Mouse (Mus musculus): ENCODE measurements around the gene Slfn14.
A peak's percentile ranks its signal among the peaks of the same experiment; 100 is the strongest.

Gene Slfn14

DNA sequence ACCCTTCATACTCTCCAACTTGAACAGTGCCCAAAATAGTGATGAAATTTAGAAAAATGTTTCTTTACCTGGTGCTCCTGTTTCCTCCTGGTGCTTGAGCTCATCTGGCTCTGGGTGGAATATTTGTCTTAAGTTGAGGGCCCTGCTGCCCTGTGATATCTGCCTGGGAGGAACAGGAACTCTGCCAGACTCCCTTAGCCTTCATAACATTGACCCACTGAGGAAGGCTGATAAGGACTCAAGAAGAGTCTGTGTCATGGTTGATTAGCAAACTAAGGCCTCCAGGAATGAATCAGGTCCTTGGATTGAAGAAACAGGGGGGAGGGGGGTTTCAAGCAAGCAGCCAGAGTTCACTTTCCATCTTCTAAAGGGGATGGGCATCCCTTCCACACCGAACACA lies at the start of gene Slfn14:
Gene Slfn14, minus strand, starts transcription at position 161 of the 400 bp plus-strand sequence.
- DNase-seq (ENCODE audit: low read depth): peak; percentile 79

DNA sequence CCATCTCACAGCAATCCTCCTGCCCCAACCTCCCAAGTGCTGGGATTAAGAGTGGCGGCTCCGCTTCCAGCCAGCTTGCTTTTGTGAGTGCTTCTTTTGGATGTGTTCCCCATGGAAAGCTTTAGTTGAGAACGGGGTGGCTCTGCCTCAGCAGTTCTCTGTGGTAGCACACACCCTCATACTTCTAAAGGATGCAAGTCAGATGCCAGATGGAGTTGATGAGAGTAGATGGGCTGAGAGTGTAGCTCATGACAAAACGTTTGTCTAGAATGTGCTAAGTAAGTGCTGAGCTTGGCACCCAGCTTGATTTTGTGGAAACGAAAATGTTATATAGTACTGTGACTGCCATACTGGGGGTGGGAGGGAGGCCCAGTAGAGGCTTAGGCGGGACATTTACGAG lies 49.3 kb upstream of the Slfn14 start:
- no peak for DNase-seq (ENCODE audit: low read depth)

DNA sequence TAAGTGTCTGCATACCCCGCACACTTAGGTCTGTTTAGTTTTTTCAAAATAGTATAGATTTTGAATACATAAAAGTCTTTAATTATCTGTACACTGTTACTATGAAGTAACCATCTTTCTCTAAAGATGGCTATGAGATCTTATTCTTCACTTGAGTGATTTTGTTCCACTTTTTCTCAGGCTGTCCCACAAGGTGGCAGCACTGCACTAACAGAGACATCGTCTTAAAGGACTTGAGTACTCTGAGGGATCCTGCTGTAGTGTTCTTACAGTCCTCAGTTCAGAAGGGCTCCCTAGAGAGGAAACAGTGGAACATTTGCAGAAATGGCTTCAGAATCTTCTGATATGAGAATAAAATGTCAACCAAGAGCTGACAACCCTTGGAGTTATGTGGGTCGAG lies 40.9 kb upstream of the Slfn14 start:
- peak; percentile 83 for DNase-seq (ENCODE audit: low read depth)

DNA sequence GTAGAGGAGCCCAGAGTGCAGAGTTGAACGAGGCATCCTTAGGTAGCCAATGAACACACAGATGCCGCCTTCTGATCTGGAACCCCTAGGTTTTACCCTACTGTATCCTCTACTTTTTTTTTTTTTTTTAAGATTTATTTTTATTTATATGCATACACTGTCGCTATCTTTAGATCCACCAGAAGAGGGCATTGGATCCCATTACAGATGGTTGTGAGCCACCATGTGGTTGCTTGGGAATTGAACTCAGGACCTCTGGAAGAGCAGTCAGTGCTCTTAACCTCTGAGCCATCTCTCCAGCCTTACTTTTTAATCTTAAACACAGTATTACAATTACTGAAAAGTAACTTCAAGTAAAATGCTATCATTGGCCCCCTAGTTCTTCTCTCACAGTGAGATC lies 40.2 kb upstream of the Slfn14 start:
- peak; percentile 31 for DNase-seq (ENCODE audit: low read depth)

GRCm38 (mm10) chr11:83319048-83319447 lies 32.5 kb upstream of the Slfn14 start:
- no peak for DNase-seq (ENCODE audit: low read depth)

DNA sequence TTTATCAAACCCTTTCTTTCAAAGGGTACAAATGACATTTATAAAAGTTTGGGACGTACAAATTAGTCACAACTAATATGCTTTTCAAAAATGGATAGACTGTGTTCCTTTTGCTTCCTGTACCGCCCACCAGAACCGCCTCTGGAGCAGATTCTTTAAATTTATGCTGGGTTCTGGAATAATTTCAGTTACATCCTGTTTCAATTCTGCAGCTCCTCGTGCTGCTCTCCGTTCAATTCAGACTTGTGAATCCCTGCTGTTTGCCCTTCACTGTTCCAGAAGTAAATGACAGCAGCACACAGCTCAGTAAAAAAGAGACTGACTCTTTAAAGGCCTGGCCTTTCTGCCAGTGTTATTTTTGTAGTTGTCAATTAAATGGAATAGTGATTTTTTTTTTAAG lies 25.9 kb upstream of the Slfn14 start:
- no peak for DNase-seq (ENCODE audit: low read depth)

- DNase-seq (ENCODE audit: low read depth): no peak
Observed at GRCm38 (mm10) chr11:83306700-83307253, 20.3 kb upstream of the Slfn14 start.

DNA sequence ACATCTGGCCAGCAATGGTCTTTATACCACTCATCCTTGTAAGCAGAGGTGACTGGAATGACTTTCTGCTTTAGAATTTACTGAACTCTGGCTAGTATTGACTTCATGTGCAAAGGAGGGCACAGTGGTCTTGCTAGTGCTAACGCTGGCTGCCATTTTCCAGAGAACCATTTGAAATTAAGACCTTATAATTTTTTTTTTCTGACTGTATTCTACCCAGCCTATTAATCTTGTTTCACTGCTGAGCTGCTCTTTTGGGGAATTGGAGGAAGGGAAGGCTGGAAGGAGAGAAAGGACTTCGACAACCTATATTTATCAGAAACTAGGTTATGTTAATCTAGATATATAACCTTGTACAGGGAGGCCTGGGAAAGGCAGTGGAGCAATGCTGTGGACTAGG lies 18.0 kb upstream of the Slfn14 start:
- no peak for DNase-seq (ENCODE audit: low read depth)

DNA sequence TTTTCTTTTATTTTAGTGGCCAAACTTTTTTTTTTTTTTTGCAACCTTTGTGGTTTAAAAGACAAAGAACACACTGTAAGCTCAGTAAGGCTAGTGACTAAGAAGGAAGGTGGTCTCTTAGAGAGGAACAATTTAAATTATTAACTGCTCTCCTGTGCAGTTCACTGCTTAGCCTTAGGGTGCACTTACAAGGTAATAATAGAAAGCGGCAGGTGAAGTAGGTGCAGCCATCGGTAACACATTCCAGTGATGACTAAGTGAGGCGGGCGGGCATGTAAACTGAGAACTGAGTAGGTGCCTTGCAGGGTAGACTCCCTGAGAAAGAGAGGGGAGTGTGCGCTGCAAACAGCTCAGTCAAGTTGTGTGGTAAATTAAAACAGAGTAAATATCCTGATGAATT lies 17.2 kb upstream of the Slfn14 start:
- no peak for DNase-seq (ENCODE audit: low read depth)

DNA sequence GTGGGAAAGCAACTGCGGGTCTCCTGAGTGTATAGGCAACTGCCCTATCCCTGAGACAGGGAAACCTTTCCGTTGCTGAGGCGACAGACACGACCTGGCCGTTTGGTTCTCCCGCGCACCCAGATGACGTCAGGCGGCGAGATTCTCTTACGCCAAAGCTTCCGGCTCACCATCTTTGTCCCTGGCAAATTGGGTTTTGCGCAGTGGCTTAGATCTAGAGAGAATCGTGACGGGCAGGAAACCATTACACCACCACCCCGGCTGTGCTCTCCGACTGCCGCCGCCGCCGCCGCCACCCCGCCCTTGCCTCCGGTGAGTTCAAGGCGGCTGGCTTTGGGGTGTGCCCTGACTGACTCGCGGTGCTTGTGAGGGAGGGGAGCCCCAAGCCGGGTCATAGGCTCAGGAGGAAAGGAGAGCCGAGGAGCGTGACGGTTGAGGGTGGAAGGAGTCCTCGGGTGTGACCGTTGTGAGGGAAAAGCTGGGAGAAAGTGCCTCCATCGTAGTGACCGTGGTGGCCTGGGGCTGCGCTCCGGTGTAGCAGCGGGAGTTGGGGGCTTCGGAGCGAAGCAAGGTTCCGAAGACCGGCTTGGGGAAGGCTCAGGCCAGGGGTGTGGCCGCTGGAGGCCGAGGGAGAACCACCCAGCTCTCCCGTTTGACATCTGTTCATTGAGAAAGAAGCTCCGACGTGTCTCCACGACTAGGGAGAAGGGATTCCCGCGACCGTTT lies 16.2 kb upstream of the Slfn14 start, which contains the start of gene Pex12:
Gene Pex12, minus strand, starts transcription at position 61 of the 726 bp plus-strand sequence.
- peak; percentile 99 for DNase-seq (ENCODE audit: low read depth)

- DNase-seq (ENCODE audit: low read depth): no peak
Observed at GRCm38 (mm10) chr11:83302124-83302523, 15.6 kb upstream of the Slfn14 start.

DNA sequence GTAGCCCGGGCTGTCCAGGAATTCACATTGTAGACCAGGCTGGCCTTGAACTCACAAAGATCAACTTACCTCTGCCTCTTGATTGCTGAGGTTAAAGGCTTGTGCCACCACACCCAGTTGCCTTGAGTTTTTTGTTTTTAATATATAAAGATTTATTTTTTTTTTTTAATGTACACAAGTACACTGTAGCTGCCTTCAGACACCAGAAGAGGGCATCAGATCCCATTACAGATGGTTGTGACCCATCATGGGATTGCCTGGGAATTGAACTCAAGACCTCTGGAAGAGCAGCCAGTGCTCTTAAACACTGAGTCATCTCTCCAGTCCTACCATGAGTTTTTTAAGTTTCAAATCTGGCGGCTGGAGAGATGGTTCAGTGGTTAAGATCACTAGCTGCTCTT lies 14.9 kb upstream of the Slfn14 start:
- peak; percentile 58 for DNase-seq (ENCODE audit: low read depth)

DNA sequence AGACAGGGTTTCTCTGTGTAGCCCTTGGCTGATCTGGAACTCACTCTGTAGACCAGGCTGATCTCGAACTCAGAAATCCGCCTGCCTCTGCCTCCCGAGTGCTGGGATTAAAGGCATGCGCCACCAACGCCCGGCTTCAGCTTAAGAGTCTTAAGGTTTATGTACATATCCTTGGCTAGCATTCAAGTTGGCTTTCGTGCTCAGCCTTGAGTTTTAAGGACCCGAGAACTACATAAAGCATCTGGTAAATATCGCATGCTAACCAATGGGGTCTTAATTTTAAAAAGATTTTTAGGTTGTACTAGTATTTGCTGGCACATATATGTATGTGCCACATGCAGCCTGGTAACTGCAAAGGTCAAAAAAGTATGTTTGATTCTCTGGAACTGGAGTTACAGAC lies 13.2 kb upstream of the Slfn14 start:
- DNase-seq (ENCODE audit: low read depth): no peak

DNA sequence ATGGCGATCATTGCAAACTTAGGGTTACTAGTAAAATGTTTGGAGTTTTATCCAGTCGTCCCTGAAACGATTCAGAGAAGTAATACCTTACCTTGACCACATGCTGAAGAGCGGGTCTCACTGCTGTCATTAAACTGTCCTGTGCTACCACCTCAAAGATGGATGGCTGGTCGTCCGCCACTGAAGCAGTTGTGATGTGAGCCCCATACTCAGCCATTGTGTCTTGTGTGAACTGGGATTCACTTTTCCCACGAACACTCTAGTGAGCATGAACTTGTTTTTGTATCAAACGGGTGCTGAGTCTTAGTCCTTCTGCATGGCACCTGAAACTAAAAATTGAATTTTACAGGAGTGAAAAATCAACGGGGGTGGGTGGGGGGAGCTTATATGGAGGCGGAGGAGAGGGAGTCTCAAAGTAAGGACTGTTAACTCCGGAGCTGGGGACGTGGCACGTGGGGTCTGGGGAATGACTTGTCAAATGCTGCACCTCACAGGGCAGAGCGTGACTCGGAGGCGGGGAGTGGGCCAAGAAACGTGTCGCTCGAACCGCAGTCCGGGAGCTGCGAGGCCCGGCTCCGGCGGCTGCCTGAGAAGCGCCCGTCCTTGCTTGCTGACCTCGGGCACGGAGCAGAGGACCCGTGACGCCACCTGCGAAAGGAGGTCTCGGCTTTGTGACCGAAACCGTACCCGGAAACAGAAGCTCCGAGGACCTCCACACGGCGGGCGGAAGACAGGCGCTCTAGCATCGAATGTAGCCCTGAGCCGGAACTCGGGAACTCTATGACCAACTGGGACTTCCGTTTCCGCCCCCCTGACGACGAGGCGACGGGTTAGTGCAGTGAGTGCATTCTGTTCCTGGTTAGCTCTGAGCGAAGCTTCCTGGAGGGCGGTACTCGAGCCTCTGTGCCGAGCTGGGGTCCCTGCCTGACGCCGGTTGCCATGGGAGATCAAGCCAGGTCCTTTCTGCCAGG lies 12.0 kb upstream of the Slfn14 start, which contains the start of gene Ap2b1:
Gene Ap2b1, plus strand, starts transcription at position 800 of the 971 bp plus-strand sequence.
- peak; percentile 98 for DNase-seq (ENCODE audit: low read depth)

DNA sequence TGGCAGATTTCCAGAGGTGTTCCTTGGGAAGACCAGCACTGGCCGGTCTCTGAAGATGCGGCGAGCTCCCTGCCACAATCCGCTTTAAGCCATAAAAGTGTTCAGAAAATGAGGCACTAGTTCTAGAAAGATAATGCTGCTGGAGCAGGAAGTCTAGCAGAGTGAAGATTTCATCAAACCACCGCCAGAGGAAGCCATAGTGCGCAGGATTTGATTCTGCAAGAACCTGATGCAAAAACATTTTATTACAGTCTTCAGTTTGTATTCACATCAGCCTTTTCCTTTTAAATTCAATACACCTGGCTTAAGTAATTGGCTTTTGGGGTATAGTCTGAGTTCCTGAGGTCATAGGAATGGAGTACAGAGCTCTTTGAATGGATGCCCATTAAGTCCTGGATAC lies 11.3 kb upstream of the Slfn14 start:
- DNase-seq (ENCODE audit: low read depth): peak; percentile 35

- DNase-seq (ENCODE audit: low read depth): no peak
Observed at GRCm38 (mm10) chr11:83294133-83294532, 7.6 kb upstream of the Slfn14 start.

DNA sequence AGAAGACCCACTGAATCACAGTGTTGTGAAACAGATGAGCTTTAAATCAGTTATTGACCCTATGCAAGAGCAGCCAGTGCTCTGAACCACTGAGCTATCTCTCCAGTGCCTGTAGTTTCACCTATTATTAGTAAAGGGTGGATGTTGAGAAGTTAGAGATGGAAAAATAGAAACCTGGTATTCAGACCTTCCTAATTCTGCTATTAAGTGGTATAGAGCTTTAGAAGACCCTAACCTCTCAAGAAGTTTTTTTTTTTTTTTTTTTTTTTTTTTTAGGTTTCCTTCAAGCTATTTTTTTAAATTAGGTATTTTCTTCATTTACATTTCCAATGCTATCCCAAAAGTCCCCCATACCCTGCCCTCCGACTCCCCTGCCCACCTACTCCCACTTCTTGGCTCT lies 6.7 kb upstream of the Slfn14 start:
- DNase-seq (ENCODE audit: low read depth): no peak

DNA sequence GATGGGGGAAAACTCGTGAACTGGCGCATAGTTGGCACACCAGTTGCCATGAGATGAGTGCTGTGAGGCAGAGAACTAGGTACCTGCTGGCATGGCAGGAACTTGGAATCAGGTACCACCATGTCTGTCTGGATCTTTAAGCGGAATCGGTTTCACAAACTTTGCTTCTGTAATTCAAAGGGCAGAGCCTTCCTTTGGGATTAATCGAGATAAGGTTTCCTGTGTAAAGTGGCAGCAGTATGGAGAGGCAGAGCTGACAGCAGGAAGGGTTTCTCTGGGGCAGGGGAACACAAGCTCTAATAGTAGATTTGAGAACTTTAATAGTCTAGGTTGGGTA lies 5.7 kb upstream of the Slfn14 start:
- DNase-seq (ENCODE audit: low read depth): peak; percentile 44

DNA sequence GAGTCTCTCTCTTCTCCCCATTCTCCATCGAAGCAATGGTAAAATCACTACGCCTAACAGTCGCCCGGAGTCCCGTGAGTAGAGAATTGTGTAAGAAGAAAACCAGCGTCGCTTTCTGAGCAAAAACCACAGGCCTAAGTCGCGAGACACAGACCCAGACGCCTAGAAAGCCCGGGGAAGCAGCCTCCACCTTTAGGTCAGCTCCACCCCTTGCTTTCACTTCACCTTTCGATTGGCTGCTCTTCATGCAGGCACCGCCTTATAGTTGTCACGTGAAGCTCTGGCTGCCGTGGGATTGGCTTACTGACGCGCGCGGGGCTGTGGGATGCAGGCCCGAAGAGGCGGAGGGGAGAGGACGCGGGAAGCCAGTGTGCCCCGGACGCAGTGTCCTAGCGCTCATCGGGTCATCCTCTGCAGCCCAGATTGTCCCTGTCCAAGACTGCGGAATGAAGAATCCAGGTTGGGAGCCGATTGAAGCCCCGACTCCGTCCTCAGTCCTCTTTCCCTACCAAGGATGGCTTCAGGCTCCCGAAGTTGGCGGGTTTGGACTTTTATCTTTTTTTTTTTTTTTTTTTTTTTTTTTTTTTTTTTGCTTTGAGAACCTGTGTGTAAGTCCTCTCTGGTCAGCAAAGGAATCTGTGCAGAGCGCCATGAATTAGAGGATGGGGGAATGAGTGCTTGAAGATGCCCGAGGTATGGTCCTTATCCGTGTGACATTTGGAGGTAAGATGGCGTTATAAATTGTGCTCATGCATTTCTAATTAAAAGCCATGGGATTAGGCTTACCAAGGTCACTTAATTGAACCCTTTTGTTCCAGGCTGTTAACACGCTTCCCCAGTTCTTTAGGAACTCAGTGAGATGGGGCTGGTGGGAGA lies 5.1 kb upstream of the Slfn14 start:
- peak; percentile 98 for DNase-seq (ENCODE audit: low read depth)

DNA sequence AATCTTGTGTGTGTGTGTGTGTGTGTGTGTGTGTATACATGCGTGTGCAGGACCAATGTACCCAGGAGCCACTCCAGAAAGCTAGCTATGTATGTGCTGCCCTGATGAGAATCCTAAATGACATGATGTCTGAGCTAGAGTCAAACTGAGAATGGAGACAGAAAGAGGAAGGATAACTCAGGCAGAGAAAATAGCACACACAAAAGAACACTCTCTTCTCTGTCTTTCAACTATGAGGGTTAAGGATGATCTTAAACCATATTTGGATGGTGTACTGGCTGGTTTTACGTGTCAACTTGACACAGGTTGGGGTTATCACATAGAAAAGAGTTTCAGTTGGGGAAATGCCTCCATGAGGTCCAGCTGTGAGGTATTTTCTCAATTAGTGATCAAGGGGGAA lies 3.1 kb upstream of the Slfn14 start:
- DNase-seq (ENCODE audit: low read depth): no peak

DNA sequence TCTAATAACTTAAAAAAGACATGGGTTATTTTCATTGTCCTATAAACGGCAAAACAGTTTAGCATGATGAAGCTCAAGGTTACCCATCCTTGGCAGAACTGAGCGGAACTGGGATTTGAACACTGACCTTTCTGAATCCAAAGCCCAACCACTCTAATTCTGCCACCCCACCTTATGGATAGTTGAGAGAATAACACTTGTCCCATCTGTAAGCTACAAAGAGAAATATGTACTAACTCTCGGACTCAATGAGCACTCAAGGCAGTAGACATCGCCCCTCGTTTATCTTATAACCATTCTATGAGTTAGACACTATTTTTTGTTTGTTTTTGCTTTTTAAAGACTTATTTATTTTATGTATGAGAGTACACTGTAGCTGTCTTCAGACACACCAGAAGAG lies 2.5 kb upstream of the Slfn14 start:
- DNase-seq (ENCODE audit: low read depth): no peak

DNA sequence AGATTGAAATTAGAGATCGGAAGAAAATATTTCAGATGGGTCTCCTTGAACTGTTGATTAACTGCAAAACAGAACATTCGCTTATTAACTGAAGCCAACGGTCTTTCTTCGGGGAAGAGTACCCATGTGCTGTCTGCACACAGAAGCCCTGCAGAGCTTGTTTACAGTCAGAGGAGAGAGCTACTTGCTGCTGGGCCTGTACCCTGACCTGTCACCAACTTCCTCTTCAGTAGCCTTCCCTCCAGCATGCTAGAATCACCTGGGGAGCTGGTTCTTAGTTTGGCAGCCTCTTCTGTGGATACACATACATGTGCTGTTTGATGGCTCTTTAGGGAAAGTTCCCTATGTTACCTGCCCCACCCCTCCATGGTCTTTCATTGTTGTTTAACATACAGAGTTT lies 899 bp downstream of the Slfn14 start:
- no peak for DNase-seq (ENCODE audit: low read depth)
